Mouse (Mus musculus) kidney, postnatal 10 days (tissue): ENCODE measurements around the gene Trmt112.

Experiments used
- DNase-seq: peaks from one replicate; pipeline ENCODE4 v3.0.0; 2021; ENCODE audit warnings: mixed read lengths

Trmt112 gene

GRCm38 (mm10) chr19:6950613-6951153 lies 41.2 kb downstream of the Trmt112 start:
- peak; percentile 69 for DNase-seq

- DNase-seq, result peak; percentile 96
Observed at GRCm38 (mm10) chr19:6951381-6951968, 42.0 kb downstream of the Trmt112 start.

GRCm38 (mm10) chr19:6951994-6952711 lies 42.7 kb downstream of the Trmt112 start:
- DNase-seq, result peak; percentile 92

GRCm38 (mm10) chr19:6952712-6953037 lies 43.2 kb downstream of the Trmt112 start:
- DNase-seq, result peak; percentile 75

- DNase-seq, result peak; percentile 78
Observed at GRCm38 (mm10) chr19:6954046-6954445, 44.5 kb downstream of the Trmt112 start.

GRCm38 (mm10) chr19:6955424-6955823 lies 45.9 kb downstream of the Trmt112 start:
- no peak for DNase-seq

- no peak for DNase-seq
Observed at GRCm38 (mm10) chr19:6956461-6956860, 47.0 kb downstream of the Trmt112 start.
